Comparison of ENCODE assay signal across 10 mouse cellular contexts in the genomic region with DNA sequence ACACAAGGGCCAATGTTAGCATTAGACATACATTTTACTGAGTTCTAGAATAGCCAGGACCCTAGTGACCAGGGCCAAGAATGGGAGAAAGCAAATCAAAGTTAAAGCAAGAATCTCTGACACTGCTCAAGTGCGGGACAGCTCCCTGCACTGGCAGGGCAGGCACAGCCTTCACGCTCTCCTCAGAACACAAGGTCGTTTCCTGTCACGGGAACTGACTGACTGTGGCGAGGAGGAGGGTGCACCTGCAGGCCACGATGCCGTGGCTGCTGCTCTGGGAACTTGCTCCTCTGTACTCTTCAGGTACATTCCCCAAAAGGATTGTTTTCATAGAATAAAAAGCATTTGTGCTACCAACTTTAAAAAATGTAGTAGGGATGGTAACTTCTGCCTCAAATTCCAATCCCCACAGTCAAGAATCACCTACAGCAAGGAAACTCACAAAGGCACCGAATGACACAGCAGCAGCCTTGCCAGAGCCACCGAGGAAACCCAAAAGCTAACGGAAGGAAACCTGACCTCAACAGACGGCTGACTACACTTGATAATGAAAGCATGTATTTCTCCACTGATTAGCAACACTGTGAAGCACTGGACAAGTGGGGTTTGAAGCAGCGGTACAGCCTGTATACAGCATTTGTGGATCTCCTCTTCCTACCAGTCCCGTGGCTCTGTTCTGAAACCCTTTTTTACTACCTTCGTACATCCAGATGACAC.
A peak's percentile ranks its signal among the peaks of the same experiment; 100 is the strongest.
DNase-seq lines count a peak whose midpoint lies in the region; ATAC-seq lines count a peak whose summit lies in the region.
"Had no signal": no experiment of that assay in that cellular context is flagged by ENCODE, and none has a peak within 500 bp of the region (broad histone marks: within the 10 kb centered on the region; RNA-seq: fewer than 3 reads in every experiment).

No protein-coding gene starts in this region.

- H3K4me2 ChIP-seq in midbrain, embryonic 13.5 days (replicated peaks) = no peak overlapping the region

- H3K27me3 ChIP-seq in midbrain, embryonic 13.5 days = no peaks in the 10 kb centered on the region

- WGBS in midbrain, embryonic 13.5 days = 89% methylated on average over 14 of the region's 14 CpGs

- H3K9me3 ChIP-seq in midbrain, embryonic 13.5 days = no peaks in the 10 kb centered on the region

- no peak overlapping the region for H3K4me3 ChIP-seq in midbrain, embryonic 13.5 days (replicated peaks)

- peak; percentile 29; the same call in 1 of the 2 replicates for ATAC-seq in erythroblast, adult 5-6 weeks (replicated peaks; ENCODE audit: low FRiP score, poor library complexity, severe bottlenecking)
- ATAC-seq in midbrain, embryonic 13.5 days = no peak
- ATAC-seq in monocyte, adult 5-6 weeks (replicated peaks; ENCODE audit: insufficient number of reproducible peaks, low FRiP score, low TSS enrichment, poor library complexity, severe bottlenecking) = no peak

- peak; percentile 51 for DNase-seq in adrenal gland, postnatal 10 days
- DNase-seq in adrenal gland, postnatal 4 days (ENCODE audit: low spot score in 2 of 2) = no peak
- DNase-seq in CD8-positive naive resting alpha-beta T cell, adult 2 months (ENCODE audit: low read depth in 2 of 2, low spot score in 2 of 2) = peak; percentile 38 to 51
- DNase-seq in natural killer cell, adult 2 months (ENCODE audit: low spot score in 2 of 2) = peak; percentile 37 to 42
- no peak for DNase-seq in kidney, postnatal 25 days
- DNase-seq: cerebellum, postnatal 25 days; kidney, adult 18-20 months had no signal

- H3K27ac ChIP-seq in midbrain, embryonic 13.5 days = no peak overlapping the region

- H3K4me1 ChIP-seq in midbrain, embryonic 13.5 days (replicated peaks) = no peaks in the 10 kb centered on the region

- H3K36me3 ChIP-seq in midbrain, embryonic 13.5 days = peaks cover 82% of the 10 kb centered on the region

- H3K9ac ChIP-seq in midbrain, embryonic 13.5 days (replicated peaks) = no peak overlapping the region

Comparison
In these comparisons a context has a peak if more than half of its experiments do, and no peak if none do; other contexts are left out.
1. DNase-seq: peak in adrenal gland, postnatal 10 days (single experiment), CD8-positive naive resting alpha-beta T cell, adult 2 months (2 of 2) and natural killer cell, adult 2 months (2 of 2); none in adrenal gland, postnatal 4 days (0 of 2) and kidney, postnatal 25 days (0 of 2).